Mouse (Mus musculus): ENCODE measurements around the gene Cd4.
"Not testable (repeated sequence)": the region's sequence is repeated elsewhere in the genome, so short reads cannot be mapped to it uniquely, and the experiment has no call there.

Cd4 gene

DNA sequence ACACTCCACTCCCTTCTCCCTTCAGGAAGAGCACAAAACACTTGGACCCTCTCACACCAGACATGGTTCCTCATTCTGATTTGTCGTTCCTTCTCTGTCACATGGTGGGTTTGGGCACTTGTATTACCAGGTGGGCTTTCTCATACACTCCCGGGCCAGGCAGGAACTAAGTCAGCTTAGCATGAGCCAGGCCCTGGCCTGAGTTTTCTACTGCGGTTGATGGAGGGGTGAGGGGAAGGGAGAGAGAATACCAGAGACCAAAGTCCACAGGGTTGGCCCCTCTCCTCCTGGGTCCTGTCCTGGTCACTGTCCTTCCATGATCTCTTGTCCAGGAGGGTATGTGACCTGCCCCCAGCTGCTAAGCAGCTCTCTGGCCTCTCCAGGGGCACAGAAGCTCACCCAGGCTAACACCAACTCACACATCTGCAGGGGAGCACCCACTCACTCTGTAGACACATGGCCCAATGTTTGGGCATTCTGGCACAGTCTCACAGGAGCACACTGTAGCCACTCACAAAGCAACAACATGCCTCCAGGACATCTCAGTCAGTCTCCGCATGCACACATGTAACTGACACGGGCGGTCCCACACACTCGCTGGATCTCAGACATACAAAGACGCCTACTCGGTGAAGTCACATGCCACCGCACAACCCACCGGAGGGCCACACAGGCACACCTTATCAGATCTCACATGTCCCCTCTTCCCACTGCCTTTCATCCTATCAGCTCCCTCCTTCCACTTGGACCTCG is 28.1 kb upstream of the Cd4 start:
- DNase-seq (ENCODE audit: low read depth, low spot score): peak; percentile 64

DNA sequence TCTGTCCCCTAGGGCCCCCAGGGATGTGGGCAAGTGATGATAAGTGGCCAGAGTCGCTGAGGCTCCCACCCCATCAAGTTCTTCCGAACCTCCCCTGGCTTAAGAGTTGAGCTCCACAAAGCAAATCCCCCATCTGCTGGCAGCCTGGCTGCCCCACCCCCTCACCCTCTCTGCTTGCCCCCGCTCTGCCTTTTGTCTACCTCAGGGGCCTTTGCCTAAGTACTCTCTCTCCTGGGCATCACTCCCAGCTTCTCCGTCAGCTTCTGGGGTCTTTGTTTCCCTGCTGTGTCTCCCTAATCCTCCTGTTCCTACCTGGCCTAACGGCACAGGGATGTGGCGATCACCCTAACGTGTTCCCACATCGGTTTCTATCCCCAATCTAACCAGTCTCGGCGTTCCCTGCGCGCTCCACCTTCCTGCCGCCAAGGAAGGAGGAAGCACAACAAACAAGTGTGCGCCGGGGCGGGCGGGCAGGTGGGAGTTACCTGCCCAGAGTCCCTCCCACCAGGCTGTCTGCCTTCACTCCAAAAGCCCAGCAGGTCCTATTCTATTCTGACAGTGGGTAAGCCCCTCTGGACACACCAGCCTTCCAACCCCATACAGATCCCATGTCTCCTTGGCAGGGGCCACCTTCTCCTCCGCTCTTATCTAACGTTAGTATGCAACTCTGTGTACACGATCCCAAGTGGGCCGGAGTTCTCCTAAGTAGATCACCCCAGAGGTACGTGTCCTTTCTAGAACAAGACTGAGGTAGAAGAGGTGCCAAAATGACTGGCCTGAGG is 27.3 kb upstream of the Cd4 start:
- DNase-seq (ENCODE audit: low read depth, low spot score): no peak

DNA sequence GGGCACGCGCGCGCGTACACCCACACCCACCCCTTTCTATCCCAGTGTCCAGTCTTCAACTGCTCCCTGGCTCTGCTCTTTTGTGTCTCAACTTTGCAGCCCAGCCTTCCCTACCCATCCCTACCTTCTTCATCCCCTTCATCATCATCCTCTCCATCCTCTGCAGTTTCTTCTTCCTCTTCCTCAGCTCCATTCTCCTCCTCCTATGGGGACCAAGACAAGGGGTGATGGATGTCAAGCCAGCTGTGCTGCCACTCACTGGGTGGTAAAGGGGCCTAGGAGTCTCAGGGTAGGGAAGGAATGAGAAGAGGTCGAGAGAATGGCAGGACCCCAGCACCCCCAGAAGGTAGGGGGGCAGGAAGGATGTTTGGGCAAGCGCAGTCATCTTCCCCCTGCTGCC is 26.5 kb upstream of the Cd4 start:
- DNase-seq (ENCODE audit: low read depth, low spot score): no peak

DNA sequence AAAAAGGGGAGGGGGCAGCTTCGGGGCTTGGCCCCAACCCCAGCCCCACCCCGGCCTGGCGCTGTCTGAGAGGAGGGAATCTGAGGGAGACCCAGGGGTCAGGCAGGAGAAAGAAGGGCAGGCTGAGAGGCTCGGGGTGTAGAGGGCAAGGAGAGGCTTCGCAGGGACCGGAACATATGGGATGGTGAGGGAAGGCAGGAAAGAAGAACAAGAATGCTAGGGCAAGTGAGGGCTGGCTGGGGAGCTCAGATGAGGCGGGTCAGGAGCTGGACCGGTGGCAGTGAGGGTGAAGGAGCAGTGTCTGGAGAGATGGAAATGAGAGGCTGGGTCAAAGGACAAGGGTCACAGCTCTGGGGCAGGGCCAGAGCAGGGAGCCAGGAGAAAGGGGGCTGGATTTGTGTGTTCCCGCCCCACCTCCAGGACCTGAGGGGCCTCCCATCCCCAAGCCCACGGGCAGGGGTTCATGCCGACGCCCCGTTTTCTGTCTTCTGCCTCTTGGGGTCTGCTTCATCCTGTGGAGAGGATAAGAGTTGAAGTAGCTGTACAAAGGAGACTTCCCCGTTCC is 25.8 kb upstream of the Cd4 start:
- DNase-seq (ENCODE audit: low read depth, low spot score): no peak

DNA sequence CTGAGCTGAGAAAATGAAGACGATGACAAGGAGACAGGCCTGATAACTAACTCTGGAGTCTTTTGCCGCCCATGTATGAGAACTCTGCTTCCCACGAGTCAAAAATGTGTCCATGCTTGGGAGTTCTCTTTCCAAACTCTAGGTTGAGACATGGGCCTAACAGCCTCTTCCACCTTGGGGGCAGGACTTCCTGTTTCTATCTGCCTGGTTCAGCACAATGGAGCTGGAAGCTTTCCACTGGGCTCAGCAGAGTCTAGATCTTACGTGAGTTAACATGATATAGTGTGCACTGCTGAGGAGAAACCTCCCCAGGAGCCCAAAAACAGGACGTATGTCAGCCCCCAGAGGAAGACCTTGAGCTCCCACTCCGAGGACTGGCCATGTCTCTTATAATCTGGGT is 25.2 kb upstream of the Cd4 start:
- DNase-seq (ENCODE audit: low read depth, low spot score): no peak

DNA sequence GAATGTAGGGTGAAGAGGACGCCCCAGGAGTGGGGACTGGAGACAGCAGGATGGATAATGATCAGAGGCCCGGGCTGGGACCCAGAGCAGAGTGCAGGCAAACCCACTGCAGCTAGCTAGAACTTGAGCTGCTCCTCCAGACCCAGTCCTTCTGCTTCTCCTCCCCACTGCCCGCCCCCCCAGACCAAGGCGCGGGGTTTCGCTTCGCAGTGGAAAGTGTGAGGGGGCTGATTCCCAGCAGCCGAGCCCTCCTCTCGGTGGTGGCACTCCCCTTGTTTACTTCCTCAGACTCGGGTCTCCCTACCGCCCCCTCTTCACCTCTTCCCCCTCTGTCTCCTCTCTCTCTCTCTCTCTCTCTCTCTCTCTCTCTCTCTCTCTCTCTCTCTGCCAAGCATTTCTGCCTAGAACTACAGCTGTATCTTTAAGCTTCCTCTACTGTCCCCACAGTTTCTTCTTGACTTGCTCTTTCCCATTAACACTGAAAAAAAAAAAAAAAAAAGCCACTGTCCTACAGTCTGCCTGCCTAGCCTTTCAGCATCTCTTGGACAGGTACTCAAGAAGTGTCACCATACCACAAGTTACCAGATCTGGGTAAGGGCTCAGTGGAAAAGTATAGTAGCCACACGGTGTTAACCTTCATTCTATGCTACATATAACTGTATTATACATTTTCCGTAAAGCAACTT is 23.7 kb upstream of the Cd4 start, which contains the start of gene Lag3:
Gene Lag3 (minus strand): TSS at position 173 of the 686 bp plus-strand sequence.
- DNase-seq (ENCODE audit: low read depth, low spot score): peak; percentile 67

DNA sequence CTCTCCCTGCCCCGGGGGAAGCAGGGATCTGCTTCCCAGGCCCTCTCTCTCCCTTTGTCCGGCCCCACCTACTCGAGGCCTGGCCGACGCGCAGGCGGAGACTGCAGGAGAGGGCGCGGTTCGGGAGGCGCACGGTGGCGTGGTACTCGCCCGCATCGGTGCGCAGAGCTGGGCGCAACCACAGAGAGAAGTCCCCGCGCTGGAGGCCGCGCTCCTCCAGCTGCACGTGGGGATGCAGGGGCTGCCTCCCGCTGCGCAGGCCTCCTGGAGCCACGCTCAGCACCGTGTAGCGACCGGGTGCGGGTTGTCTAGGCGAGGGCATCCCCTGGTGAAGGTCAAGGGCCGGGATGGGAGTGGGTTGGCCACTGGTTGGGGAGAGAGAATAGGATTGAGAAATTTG is 22.0 kb upstream of the Cd4 start:
- peak; percentile 44 for DNase-seq (ENCODE audit: low read depth, low spot score)

DNA sequence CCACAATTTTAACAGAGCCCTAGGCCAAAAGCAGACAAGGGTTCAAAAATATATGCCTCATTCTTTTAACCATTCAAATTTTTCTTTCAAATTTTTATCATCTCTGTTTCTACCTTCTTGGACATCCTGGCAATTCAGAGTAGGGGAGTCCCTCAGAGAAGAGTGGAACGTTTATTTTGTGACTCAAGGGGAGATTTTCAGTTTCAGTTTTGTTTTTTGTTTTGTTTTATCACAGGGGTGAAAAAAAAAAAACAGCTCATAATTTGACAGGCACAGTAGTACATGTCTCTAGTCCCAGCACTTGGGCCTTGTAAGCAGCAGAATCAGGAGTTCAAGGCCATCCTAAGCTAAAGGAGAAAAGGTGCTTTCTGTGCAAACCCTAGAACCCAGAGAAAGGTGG is 19.7 kb upstream of the Cd4 start:
- DNase-seq (ENCODE audit: low read depth, low spot score): peak; percentile 60

DNA sequence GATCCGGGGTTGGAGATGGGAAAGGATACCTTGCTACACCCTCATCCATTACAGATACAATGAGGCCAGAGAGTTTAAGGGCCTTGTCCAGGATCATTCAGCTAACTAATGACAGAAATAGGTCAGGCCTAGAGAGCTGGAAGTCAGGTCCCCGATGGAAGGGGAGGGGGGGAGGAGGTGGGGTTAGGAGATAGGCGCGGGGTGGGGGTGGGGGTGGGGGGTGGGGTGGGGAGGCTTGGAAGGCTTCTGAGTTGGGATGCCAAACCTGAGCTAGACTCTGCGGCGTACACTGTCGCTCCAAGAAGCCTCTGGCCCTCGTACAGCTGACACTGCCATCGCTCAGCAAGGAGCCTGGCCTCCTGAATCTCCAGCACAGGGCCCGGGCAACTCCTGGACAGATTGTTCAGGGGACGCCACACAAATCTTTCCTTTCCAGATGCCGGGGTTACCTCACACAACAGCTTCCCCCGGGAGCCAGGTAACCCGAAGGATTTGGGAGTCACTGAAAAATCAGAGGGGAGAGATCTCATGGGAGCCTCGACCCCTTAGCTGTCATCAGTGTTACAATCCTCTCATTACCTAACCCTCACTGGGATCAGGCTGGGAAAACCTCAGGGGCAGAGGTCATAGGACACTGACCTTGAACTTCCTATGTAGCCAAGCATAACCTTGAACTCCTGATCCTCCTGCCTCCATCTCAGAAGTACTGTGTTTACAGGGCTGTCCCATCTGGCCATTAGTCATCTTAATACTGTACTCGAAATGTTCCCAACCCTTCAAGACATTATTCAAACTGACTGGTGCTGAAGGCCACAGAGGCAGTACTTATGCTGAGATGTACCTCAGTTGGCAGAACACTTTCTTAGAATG is 17.2 kb upstream of the Cd4 start:
- no peak for DNase-seq (ENCODE audit: low read depth, low spot score)

DNA sequence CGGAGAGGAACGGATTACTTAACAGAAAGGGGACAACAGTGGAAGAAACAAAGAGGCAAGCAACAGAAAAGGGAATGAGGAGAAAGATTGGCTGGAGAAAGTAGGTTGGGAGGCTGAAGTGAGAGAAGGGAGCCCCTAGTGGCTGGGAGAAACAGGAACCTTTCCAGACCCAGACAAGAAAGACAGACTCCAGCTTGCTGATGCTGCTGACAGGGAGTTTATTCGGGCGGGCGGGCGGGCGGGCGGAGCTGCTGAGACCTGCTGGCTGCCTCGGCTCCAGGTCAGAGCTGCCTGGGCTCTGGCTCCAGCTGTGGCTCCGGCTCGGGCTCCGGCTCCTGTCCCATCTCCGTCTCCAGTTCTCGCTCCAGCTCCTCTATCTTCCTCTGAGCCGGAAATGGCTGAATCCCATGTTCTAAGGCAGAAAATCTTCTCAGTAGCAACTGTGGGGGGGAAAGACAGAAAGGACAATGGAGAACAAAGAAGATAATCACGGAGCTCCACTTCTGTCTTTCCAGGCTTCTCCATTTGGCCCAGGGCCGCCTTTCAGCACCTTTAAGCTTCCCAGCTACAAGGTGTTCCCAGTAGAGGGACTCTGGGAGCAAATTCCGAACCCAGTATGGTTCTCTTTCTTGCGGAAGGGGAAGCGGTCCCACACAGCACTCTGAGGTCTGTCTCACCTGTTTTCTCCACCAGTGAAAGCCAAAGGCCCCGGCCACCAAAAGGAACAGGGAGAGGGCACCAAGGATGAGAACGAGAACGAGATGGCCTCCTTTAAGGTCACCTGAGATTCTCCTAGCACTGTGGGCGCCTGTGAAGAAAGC is 16.4 kb upstream of the Cd4 start:
- DNase-seq (ENCODE audit: low read depth, low spot score): peak; percentile 69

DNA sequence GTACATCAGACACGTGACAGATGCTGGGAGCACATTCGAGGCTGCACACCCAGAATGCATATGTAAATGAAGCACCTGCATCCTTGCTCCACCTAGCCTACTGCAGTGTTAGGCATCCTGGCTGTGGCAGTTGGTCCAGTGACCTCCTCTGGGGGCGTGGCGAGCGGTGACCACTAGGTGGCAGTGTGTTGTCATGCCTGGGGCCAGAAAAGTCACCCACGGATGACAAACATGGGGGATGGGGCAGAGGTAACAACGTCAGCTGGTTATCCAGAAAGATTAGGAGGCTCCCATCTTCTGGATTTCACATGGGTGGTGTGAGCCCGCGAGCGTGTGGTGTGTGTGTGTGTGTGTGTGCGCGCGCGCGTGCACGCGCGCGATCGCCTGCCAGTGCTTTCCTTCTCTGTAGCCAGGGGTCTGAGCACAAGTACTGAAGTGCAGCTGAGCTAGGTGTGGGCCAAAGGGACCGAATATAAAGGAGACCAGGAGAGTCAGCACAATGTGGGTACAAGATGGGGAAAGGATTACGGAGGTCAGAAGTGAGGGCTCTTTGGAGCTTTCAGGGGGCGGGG is 15.6 kb upstream of the Cd4 start:
- peak; percentile 95 for DNase-seq (ENCODE audit: low read depth, low spot score)

DNA sequence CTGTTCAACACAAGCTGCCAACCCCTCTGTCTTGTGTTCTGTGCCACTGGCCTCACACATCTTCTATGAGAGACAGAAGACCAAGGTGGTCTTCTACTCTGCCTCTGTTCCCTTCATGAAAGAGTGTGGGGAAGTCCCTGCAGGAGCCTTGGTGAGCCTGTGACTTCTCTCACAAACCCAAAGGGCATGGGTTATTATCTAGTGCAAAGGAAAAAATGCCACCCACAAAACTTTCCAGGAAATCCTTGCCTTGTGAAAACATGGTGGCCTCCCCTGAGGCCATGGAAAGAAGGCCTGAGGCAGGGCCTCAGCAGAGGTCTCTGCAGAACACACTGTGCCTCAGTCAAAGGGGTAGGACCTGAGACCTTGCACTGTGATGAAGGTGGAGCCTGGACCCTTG is 13.8 kb upstream of the Cd4 start:
- DNase-seq (ENCODE audit: low read depth, low spot score): peak; percentile 37

DNA sequence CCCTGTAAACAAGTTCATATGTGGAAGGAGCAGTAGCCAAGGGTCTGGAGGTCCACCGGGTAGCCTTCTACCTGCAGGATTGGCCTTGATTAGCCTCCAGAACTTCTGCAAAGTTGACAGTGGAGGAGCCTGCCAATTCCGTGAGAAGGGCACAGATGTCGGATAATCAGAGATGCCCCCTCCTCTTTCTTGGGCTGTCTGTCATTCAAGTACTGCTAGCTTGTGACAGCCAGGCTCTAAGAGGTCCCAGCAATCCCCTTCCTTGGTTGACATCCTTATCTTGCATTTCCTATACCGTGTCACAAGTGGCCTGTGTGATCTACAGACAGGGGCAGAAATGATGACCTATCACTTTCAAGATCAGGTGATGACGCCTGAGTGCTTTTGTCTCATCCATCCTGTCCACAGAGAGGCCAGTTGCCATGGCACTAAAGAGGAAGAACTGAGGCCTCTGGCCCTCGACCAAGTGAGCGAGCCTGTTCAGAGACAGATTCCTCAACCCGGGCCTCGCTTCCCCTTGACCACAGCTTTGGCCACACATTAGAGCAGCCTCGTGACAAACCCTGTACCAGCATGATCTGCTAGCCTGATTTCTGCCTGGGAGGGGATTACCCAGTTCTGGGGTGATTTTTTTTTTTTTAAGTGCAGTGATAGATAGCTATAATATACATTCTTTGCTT is 12.9 kb upstream of the Cd4 start:
- DNase-seq (ENCODE audit: low read depth, low spot score): peak; percentile 65

DNA sequence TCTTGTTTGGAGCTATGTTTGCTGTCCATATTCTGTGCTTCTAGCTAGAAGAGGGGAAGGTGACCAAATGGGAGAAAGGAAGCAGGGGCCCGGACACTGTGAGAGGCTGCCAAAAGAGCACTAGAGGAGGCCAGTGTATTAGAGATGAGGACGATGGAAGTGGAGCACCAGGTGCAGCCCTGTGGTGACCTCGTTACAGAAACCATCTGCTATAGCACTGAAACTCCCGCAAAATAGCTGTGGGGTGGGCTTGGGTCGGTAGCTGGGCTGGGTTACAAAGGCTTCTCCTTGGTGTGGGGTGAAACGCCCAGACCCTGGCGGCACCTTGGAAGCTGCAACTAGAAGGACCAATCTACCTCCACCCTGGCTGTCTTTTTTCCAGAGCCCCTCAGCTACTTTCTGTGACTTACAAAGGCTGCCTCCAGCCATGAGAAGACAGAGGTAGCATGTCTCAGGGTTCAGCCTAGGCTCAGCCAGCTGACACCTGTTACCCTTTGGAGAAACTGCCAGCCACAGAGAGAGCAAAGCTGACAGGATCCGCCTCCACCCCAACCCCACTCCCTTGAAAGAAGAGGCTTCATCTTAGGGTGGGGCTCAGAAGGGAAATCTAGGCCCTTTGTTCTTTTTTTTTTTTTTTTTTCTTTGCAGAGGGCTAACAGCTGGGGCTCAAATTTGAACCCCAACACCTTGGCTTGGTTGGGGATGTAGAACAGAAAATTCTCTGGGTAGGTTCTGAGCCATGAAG is 12.2 kb upstream of the Cd4 start:
- peak; percentile 60 for DNase-seq (ENCODE audit: low read depth, low spot score)

DNA sequence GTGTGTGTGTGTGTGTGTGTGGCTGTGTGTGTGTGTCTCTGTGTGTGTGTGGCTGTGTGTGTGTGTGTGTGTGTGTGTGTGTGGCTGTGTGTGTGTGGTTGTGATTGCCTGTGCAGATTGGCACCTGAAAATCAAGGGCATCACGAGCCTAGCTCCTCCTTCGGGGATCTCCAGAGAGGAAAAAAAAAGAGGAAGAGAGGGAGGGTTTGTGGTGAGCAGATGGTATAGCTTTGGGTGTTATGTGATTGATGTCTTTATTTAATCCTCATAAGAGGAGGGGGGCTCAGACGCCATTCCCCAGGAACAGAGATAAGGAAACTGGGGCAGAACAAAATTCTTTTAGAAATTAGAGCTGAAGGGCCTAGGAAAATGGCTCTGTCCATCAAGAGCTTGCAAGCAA is 10.3 kb upstream of the Cd4 start:
- peak; percentile 54 for DNase-seq (ENCODE audit: low read depth, low spot score)

DNA sequence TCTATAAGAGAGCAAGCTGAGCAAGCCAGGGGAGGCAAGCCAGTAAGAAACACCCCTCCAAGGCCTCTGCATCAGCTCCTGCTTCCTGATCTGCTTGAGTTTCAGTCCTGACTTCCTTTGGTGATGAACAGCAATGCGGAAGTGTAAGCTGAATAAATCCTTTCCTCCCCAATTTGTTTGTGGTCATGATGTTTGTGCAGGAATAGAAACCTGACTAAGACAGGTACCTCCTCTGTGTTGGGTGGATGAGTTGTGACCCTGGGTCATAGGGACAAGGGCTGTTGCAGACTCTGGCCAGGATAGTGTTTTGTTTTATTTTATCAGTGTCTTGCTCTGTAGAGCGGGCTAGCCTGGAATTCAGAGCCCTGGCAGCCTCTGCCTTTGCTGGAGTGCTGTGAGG is 6.1 kb upstream of the Cd4 start:
- DNase-seq (ENCODE audit: low read depth, low spot score): not testable (repeated sequence)

DNA sequence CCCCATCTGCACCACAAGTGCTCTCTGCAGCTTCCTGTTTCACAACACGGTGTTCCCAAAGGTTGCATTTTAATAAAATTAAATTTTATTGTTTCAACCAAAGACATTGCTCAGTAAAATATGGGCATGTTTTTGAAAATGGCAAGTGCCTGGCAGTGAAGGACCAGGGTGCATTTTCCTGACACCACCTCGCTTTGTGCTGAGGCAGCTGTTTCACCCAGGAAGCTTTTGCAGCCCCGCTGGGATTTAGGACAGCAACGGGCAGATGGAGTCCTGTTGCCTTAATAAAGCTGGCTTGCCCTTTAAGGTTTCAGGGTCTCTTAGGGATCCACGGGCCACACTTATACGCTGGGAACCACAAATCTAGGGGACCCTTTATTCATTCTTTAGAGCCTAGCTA is 3.0 kb upstream of the Cd4 start:
- no peak for DNase-seq (ENCODE audit: low read depth, low spot score)

DNA sequence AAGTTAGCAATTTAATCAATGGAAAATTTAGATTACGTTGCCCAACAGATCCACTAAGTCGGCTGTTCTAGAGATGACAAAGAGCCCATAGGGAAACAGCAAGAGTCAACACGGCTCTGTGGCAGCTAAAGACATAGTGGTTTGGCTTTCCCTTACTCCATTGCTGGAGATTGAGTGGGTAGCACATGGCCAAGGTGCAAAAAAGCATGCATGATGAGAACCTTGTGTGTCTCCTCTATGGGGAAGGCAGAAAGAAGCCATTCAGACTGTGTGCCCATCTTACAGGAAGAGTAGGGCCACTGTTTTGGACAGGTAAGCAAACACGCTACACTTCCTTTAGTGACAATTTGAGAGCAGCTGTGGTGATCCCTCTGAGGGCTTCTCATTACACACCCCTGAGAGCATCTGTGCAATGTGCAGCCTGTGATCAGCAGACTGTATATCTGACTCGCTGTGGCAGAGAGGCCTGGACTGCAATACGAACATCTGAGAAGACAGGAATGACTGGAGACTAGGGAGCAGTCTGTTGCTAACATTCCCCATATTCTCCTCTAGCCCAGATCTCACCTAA is 619 bp upstream of the Cd4 start:
- DNase-seq (ENCODE audit: low read depth, low spot score): no peak
